Mouse (Mus musculus): ENCODE measurements at regions not wholly inside any gene's neighbourhood (a gene's known extent, or its start where the extent isn't known, plus 50 kb on each side); places are given as distances from the start of the nearest gene placed in this dataset.
"Not testable (repeated sequence)": the region's sequence is repeated elsewhere in the genome, so short reads cannot be mapped to it uniquely, and the experiment has no call there.

GRCm38 (mm10) chr5:39335321-39335720, 420.0 kb downstream of the Hs3st1 start:
- CTCF ChIA-PET = no interaction called here

- CTCF ChIA-PET = no interaction called here
Measured at GRCm38 (mm10) chr5:39334241-39334640, 421.0 kb downstream of the Hs3st1 start.

GRCm38 (mm10) chr5:39325399-39325798, 429.9 kb downstream of the Hs3st1 start:
- CTCF ChIA-PET = no interaction called here

- CTCF ChIA-PET = no interaction called here
Measured at GRCm38 (mm10) chr5:39316478-39316877, 438.8 kb downstream of the Hs3st1 start.

GRCm38 (mm10) chr5:39311211-39311610, 434.6 kb upstream of the Clnk start:
- CTCF ChIA-PET = no interaction called here

GRCm38 (mm10) chr5:39305794-39306193, 429.2 kb upstream of the Clnk start:
- CTCF ChIA-PET = no interaction called here

GRCm38 (mm10) chr5:39292849-39293248, 416.2 kb upstream of the Clnk start:
- CTCF ChIA-PET = no interaction called here

- CTCF ChIA-PET = no interaction called here
Measured at GRCm38 (mm10) chr5:39281021-39281420, 404.4 kb upstream of the Clnk start.

GRCm38 (mm10) chr5:39273710-39274385, 397.2 kb upstream of the Clnk start:
- CTCF ChIA-PET = no interaction called here

GRCm38 (mm10) chr5:39267106-39267505, 390.5 kb upstream of the Clnk start:
- CTCF ChIA-PET = no interaction called here

- CTCF ChIA-PET = no interaction called here
Measured at GRCm38 (mm10) chr5:39260721-39261190, 384.1 kb upstream of the Clnk start.

GRCm38 (mm10) chr5:39257745-39258144, 381.1 kb upstream of the Clnk start:
- CTCF ChIA-PET = interaction anchor here (0.6 kb wide), 1 partner anchor 87 kb away, joined by 7 read pairs; no protein-coding TSS in a partner anchor

- CTCF ChIA-PET = no interaction called here
Measured at GRCm38 (mm10) chr5:39252206-39252605, 375.6 kb upstream of the Clnk start.

- CTCF ChIA-PET = no interaction called here
Measured at GRCm38 (mm10) chr5:39251021-39251420, 374.4 kb upstream of the Clnk start.

- CTCF ChIA-PET = no interaction called here
Measured at GRCm38 (mm10) chr5:39219698-39220097, 343.1 kb upstream of the Clnk start.

- CTCF ChIA-PET = interaction anchor here (0.7 kb wide), 1 partner anchor 156 kb away, joined by 6 read pairs; no protein-coding TSS in a partner anchor
Measured at GRCm38 (mm10) chr5:39216326-39216725, 339.7 kb upstream of the Clnk start.

GRCm38 (mm10) chr5:39215016-39215415, 338.4 kb upstream of the Clnk start:
- CTCF ChIA-PET = interaction anchor here (0.6 kb wide), 1 partner anchor 423 kb away, joined by 10 read pairs; no protein-coding TSS in a partner anchor

GRCm38 (mm10) chr5:39212550-39212949, 335.9 kb upstream of the Clnk start:
- CTCF ChIA-PET = no interaction called here

GRCm38 (mm10) chr5:39198856-39199255, 322.2 kb upstream of the Clnk start:
- CTCF ChIA-PET = no interaction called here

- CTCF ChIA-PET = not testable (repeated sequence)
Measured at GRCm38 (mm10) chr5:39191153-39191552, 314.5 kb upstream of the Clnk start.

- CTCF ChIA-PET = no interaction called here
Measured at GRCm38 (mm10) chr5:39181616-39182402, 305.2 kb upstream of the Clnk start.

GRCm38 (mm10) chr5:39181028-39181427, 304.4 kb upstream of the Clnk start:
- CTCF ChIA-PET = no interaction called here

- CTCF ChIA-PET = no interaction called here
Measured at GRCm38 (mm10) chr5:39177891-39178290, 301.3 kb upstream of the Clnk start.
